Mouse (Mus musculus) lung, embryonic 16.5 days (tissue): Measurements from ENCODE around the gene Add1. TPM values are rescaled to one million over a fixed set of nuclear protein-coding genes. Genes with fewer than 3 reads are reported as not detected.

Experiments used
- ATAC-seq: fragments of 200-750 bp; cut with Nextera tagmentation; 2 replicates; pipeline ENCODE4 v1.8.0; 2017; ENCODE audit warnings: low read depth, mild to moderate bottlenecking, moderate library complexity
- H3K27ac ChIP-seq: fragments of 300-500 bp; sonication (generic); 2 replicates; pipeline ENCODE4 v1.5.1; 2014; ENCODE audit warnings: mild to moderate bottlenecking, control low read depth, low read length
- H3K27me3 ChIP-seq: fragments of 300-500 bp; sonication (generic); 2 replicates; pipeline ENCODE4 v1.6.1; 2014; ENCODE audit warnings: low read depth, low read length, mixed read lengths; ENCODE audit not compliant: control insufficient read depth, insufficient read depth
- H3K36me3 ChIP-seq: fragments of 300-500 bp; sonication (generic); 2 replicates; pipeline ENCODE4 v1.6.1; 2014; ENCODE audit warnings: low read length; ENCODE audit not compliant: control insufficient read depth, insufficient read depth
- H3K4me1 ChIP-seq: fragments of 300-500 bp; sonication (generic); replicated peaks from 2 replicates; pipeline ENCODE4 v1.6.1; 2014; ENCODE audit warnings: low read length, mixed read lengths; ENCODE audit not compliant: control insufficient read depth, insufficient read depth
- H3K4me2 ChIP-seq: fragments of 300-500 bp; sonication (generic); 2 replicates; pipeline ENCODE4 v1.6.1; 2014; ENCODE audit warnings: low read depth, low read length, control low read depth
- H3K4me3 ChIP-seq: fragments of 300-500 bp; sonication (generic); 2 replicates; pipeline ENCODE4 v1.5.1; 2014; ENCODE audit warnings: mild to moderate bottlenecking, low read length, control low read depth
- H3K9ac ChIP-seq: fragments of 300-500 bp; sonication (generic); 2 replicates; pipeline ENCODE4 v1.6.1; 2014; ENCODE audit warnings: low read length, control low read depth
- H3K9me3 ChIP-seq: fragments of 300-500 bp; sonication (generic); 2 replicates; pipeline ENCODE4 v1.6.1; 2016; ENCODE audit warnings: low read length; ENCODE audit not compliant: control insufficient read depth
- WGBS: fragments of 180-500 bp; shearing (Covaris S2); extraction: QIAGEN DNeasy Blood & Tissue Kit; methylation state at CpG from one replicate; pipeline ENCODE4 v1.1.7; 2014; 5-methylcytosine and 5-hydroxymethylcytosine counted together
- microRNA-seq: library from miRNA; unstranded; fragments of <30 nt; microRNA quantifications from one replicate; pipeline ENCODE4, GENCODE M21; 2016
- polyA plus RNA-seq: library from polyadenylated mRNA; unstranded; fragments of >200 nt; fragmentation: Nextera tagmentation; extraction: Ambion mirVana; gene quantifications from 2 replicates; pipeline ENCODE4 v1.2.1, GENCODE M21; 2015

Add1 gene
- polyA plus RNA-seq, 1 experiment from 2014 or later, result 210 TPM

DNA sequence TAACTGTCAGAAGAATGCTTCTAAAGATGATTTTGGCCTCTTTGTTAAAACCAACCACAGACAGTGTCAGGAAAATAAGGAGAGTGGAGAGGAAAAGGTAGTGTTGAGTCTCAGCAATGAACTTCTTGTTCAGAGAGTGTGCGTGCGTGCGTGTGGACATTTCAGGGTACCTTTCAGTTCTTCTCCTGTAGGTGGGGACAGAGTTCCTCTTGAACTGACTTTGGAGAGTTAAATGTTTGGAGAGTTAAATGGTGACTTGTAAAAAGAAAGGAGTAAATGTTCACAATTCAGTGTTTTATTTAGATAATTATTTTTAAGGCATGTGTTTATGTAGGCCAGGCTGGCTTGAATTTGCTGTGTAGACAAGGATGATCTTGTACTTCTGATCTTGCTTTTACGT is 96.8 kb downstream of the Add1 start:
- no peak overlapping the region for H3K27ac ChIP-seq
- H3K36me3 ChIP-seq, result no peaks in the 10 kb centered on the region
- no peak overlapping the region for H3K4me2 ChIP-seq
- WGBS, result 78% methylated on average over 4 of the region's 4 CpGs
- no peaks in the 10 kb centered on the region for H3K9me3 ChIP-seq
- no peaks in the 10 kb centered on the region for H3K4me1 ChIP-seq
- ATAC-seq, result no peak
- H3K9ac ChIP-seq, result no peak overlapping the region
- no peak overlapping the region for H3K4me3 ChIP-seq
- no peaks in the 10 kb centered on the region for H3K27me3 ChIP-seq

Small RNAs within 50 kb of the gene (microRNA-seq; reads per million reads assigned to microRNA genes)
- gene Mir7036b, result 1.8 reads per million

Other genes starting within 250 kb of the Add1 start
- 147 and 158 TPM in 2 replicates for gene Rnf4, start 237.4 kb upstream of the Add1 start, polyA plus RNA-seq
- gene Fam193a, start 203.7 kb upstream of the Add1 start, polyA plus RNA-seq, result 10.3 and 12.7 TPM in 2 replicates
- 23.4 and 27.3 TPM in 2 replicates for gene Tnip2, start 59.7 kb upstream of the Add1 start, polyA plus RNA-seq
- 5.9 and 11.0 TPM in 2 replicates for gene Sh3bp2, start 47.8 kb upstream of the Add1 start, polyA plus RNA-seq
- gene Mfsd10, start 63.5 kb downstream of the Add1 start, polyA plus RNA-seq, result 146 and 148 TPM in 2 replicates
- 17.0 and 21.5 TPM in 2 replicates for gene Nop14, start 86.5 kb downstream of the Add1 start, polyA plus RNA-seq
- gene Grk4, start 86.7 kb downstream of the Add1 start, polyA plus RNA-seq, result 2.7 and 3.1 TPM in 2 replicates
- 10.1 and 12.5 TPM in 2 replicates for gene Htt, start 188.1 kb downstream of the Add1 start, polyA plus RNA-seq